Mouse (Mus musculus) embryo, embryonic 9.5 days (tissue): Measurements from ENCODE around the gene Gcm2.

Source experiments
- DNase-seq: peaks from one replicate; pipeline ENCODE4 v3.0.0-alpha.2; 2017; ENCODE audit errors: extremely low spot score

The Gcm2 gene

DNA sequence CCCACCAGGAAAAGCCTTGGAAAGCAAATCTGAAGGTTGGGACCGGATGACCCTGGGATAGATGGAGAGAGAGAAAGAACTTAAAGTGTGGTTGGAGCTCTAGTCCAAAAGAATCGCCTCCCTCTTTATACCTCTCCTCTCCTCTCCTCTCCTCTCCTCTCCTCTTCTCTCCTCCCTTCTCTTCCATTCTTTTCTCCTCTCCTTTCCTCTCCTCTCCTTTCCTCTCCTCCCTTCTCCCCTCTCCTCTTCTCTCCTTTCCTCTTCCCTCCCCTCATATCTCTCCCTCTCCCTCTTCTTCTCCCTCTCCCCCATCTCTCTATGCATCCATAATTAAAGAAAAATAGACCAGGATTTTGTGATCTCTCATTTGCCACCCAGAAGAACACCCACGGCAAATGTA is at the start of gene Gcm2:
Gene Gcm2 (minus strand): TSS at position 101 of the 400 bp plus-strand sequence.
- no peak for DNase-seq

DNA sequence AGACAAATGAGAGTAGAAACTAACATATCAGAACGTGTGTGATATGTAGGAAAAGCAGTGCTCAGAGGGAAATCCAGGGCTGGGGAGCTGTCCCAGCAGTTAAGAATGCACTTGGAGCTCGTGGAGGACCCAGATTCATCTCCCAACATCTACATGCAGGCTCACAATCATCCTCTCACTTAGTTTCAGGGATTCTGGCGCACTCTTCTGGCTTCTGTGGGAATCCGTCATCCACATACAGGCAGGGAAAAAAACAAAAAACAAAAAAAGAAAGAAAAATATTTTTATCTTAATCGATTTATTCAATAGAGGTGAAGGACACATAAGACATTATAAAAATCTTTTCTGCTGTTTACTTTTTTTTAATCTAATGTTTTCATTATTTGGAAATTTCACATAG is 47.6 kb upstream of the Gcm2 start:
- no peak for DNase-seq

DNA sequence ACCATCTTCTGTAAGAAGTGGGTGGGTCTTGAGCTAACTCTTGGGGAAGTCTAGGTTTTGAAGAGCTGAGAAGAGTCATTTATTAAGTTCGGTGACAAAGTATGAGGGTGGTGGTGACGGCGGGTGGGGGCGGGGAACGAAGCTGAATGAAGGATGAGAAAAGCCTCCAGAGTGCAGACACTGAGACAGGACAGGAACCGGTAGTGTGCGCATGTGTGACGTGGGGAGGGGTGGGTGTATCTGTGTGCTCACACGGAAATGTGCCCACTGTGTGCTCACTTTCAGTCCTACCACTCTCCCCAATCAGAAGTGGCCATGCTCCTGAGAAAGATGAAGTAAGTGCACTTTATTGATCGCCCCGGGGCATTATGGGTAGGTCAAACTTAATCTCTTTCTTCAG is 42.3 kb upstream of the Gcm2 start:
- no peak for DNase-seq

DNA sequence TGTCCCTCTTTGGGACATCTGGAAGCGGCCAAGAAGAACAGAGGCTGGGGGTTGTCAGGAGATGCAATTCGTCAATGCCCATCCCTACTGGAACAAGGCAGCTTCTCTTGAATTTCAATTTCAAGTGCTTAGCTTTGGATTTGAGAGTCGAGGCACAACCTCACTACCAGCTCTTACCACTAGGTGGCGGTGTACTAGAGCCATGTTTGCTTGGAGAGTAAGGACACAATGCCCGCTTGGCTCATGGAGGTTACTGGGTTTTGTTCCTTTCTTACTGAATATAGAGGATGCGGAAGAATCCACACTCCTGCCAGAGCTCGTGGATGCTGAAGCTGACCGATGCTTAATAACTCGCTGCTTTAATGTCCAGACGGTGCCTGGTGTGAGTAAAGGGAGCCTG is 35.4 kb upstream of the Gcm2 start:
- peak; percentile 42 for DNase-seq

DNA sequence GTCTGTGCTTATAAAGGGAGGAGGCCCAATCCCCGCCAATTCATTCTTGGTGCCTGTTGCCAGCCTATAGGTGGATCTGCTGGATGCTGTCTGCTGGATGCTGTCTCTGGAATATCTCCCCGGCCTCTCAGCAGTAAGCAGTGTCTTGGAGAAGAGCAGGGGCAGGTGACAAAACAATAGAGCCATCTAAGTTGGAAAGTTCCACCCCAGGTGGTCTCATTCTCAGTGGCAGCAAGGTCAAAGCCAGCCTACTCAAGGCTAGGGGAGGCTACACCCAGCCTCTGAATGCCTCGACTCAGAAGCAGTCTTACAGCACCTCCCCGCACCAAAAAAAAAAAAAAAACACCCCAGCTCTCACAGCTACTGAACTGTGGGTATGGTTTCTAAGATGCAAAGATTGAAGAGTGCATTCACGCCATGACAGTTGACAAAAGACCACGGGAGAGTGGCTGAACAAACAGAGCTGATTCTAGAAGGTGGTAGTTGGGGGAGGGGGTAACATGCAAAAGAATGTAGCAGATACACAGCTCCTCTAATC is 34.7 kb upstream of the Gcm2 start:
- DNase-seq = no peak

DNA sequence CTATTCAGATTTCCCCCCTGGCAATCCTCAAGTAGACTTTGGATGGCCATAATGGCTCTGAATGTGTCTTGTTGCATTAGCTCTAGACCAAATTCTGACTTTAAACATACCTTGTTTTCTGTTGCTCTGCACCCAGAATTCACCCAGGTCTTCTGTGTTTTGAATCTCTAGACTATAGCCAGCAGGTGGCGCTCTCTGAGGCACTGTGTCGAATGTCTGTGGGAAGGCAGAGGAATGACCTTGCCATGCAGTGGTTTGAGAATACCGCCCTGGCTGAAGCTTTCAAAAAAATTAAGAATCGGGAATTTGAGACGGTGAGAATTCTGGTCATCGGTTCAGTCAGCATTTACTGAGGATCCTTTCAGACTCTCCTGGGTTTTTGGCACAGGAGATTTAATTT is 24.1 kb upstream of the Gcm2 start:
- peak; percentile 69 for DNase-seq

DNA sequence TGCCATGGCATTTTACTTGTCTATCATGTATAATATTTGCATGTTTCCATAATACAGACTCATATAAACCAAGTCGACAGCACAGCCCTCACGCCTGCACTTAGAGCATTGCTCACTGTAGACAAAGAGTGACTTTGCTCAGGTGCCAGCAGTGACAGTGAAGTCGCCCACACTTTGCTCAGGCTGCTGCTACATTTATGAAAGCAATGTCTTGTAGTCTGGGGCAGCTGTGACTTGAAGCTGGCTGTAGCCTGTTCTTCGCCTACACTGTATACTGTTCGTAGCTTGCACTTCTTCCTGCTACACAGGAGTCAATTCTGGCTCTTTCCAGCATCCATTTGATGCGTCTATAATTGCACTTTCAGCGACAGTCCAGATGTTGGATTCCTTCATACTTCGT is 18.2 kb upstream of the Gcm2 start:
- no peak for DNase-seq

DNA sequence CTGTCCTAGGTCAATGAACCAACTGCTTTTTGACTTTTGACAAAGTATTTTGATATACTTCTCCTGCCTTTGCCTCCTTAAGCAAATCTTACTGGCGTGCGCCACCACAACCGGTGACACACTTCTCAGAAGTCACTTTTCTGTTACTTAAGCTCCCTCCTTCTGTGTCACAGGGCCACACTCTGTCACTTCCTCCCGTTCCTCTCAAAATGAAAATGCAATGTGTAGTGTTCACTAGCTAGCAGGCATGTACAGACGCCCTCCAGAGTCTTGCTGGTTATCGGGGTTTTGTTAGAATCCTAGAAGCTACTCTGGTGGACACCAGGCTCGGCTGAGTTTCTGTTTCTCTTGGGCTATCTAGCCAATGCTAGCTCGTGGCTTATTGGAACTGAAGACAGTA is 17.5 kb upstream of the Gcm2 start:
- DNase-seq = no peak

DNA sequence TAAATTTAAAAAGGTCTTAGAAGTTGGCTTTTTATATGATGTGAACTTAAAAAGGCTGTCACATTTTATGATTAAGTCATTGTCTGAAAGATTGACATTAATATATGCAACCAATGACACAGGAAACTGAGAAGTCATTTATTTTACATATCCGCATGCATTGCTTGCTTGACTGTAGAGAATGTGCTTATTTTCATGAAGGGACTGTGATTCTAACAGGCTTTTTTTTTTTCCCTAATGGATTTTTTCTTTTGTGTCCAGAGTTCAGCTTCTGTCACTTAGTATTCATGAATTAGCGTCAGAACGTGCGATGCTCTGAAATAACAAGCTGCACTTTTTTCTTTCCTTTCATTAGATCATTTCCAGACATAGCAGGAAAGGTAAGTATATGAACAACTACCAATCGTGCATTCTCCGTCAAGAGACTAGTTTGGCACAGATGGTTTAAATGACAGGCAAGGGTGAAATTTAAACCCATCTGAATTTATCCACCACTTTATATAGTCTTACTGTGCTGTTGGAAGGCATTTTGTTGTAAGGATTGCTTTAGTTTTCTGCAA is 12.9 kb upstream of the Gcm2 start:
- DNase-seq = no peak

DNA sequence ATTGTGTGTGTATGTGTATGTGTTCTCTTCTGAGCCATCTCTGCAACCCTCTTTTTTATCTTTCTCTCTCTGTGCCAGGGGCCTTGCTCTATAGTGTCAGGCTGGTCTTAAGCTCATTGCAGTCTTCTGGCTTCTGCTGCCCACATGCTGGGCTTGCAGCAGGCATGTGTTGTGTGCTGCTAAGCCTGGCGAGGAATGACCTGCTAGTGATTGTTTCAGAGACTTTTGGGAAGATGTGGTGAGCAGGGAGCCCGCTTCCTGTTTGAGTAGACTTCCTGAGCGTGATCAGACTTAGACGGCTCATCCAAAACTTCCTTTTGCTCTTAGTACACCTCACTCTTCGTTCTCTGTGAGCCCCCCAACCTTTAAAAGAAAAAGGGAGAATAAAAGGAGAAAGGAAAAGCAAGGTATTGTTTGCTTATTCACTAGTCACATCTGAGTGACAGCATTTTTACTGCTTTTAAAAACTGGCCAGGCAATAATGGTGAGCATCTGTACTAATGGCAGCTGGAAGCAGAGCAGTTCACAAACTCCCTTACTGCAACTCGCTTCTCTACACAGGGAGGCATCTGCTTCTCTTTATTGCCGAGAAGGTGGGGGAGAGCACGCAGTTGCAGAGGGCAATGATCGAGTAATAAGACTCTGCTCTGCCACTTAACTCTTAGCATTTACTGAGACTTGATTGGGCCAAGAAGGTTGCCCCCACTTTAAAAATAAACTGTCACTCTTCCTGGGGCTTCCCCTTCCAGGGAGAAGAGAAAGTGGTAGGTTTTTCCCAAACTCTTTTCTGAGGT is 8.5 kb upstream of the Gcm2 start:
- DNase-seq = no peak

DNA sequence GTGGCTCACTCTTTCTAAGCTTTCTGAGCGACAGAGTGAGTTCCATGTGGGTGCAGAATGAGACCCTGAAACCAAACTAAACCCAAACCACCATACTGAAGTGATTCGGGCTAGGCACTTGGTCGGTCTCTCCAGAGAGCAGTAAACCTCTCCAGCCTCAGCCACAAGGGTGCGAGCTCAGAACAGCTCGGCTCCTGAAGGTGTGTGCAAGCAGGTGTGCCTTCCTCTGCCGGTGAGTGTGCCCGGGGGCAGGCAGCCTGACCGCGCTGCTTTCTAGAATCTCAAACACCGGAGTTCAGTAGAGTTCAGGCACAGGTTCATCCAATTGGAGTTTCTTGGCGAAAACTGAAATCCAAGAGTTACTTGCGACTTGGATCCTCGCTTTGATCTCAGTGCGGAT is 3.1 kb upstream of the Gcm2 start, which contains the start of gene Sycp2l:
Gene Sycp2l (plus strand): TSS at position 368 of the 400 bp plus-strand sequence.
- DNase-seq = no peak

DNA sequence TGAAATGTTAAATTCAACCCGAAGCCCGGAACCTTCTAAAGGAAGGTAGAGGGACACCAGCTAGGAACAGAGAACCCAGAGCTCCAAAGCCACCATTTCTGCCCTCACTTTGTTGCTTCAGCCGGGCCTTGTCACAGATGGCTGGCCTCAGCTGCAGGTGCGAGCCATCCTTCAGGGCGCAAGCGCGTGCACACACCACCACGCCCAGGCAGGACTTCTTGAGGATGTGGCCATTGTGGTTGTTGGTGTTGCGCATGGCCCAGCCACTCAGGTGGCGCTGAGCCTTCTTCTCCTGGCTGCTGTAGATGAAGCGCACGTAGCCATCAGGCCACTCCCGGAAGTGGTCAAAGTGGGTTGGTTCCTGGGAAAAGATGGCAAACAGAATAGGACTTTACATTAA is 5.3 kb downstream of the Gcm2 start:
- DNase-seq = no peak

DNA sequence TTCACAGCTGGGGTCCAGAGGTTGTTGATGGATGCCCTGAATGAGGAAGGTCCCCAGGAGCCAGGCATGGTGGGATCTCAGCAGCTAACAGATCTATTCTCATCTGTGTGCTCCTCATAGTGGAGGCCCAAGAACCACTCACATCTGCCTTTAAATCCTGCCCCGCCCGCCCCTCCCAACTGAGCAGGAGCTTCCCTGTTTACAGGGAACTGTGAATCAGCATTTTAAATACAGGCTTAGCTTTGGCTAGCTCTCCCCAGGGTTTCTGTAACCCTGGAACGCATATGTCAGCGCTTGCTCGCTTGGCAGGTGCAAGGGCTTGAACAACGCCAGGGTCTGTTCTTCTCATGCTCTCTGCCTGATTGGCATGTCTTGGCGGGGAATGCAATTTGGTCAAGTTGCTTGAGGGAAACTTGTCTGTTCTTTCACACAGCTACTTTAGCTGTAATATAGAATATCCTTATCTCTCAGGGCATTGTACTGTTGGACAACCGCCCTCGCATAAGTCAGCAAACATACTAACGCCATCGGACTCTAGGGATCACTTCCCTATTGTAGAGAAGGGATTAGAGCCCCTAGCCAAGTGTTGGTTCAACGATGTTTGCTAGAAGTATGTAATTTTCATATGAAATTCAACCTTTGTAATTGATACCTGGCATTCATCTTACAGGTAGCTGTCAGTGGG is 6.9 kb downstream of the Gcm2 start:
- DNase-seq = no peak

DNA sequence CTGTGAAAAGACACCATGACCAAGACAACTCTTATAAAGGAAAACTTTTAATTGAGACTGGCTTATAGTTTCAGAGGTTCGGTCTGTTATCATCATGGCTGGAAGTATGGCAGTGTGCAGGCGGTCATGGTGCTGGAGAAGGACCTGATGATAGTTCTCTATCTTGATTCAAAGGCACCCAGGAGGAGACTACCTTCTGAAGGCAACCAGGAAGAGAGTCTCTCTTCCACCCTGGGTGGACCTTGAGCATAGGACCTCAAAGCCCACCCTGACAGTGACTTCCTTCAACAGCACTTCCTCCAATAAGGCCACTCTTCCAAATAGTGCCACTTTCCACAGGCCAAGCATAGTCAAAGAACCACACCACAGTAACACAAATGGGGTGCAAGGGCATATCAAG is 10.8 kb downstream of the Gcm2 start:
- no peak for DNase-seq

DNA sequence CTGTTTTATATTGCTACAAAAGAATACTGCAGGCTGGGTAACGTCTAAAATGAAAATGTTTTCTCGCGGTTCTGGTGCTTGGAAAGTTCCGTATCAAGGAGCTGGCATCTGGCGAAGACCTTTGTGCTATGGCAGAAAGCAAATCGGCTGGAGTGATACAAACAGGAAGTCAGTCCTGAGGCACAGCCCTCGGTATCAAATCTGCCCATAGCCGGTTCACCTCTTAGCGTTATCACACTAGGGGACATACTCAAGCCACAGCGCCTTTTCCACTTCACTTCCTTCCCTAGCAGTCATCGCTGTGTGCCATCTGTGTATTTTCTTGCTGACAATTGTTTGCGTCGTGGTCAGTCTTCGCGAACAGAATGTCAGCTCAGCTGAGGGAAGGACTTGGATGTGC is 12.5 kb downstream of the Gcm2 start:
- DNase-seq = no peak

DNA sequence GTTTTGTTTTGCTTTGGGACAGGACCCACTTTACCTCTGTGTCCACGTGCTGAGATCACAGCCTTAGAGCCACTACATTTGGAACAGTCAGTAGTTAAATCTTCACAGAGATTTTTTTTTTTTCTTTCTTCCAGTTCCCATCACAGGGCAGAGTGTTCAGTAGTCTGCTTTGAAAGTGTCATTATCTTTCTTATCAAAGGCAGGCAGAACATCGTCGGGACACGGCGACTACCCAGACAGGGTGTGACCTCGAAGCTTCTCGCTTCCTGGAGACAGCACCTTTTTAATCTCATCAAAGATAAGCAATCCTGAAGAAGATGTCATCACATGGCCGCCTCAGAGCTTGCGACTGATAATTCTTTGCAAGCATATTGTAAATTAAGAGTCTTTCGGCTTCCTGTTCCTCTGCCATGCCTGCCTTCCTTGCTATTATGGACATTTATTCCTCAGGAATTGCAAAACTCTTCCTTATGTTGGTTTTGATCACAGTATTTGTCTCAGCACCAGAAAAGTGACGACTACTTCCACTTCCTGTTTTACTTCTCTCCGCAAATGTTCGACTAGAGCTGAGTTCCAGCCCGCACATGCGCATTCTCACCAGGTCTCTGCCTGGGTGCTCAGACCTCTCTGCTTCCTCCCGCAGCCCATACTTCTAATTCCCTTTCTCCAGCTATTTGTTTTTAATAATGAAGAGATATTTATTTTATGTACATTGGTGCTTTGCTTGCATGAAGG is 13.3 kb downstream of the Gcm2 start:
- no peak for DNase-seq

DNA sequence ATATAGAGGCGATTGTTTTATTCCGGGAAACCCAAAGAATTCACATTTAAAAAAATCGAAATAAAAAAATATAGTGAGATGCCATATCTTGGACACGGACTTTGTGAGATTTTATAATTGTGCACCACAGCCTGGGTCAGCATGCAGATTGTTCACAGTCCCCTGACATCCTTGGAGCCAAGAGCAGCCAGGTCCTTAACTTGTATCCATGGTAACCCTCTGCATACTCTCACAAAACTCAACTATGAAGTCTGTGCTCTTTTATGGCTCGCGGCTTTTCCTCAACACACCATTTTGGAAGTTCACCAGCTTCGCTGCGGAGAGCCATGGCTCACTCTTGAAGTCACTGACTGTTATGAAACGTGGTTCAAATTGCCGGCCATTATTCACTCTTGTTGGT is 16.7 kb downstream of the Gcm2 start:
- DNase-seq = no peak

DNA sequence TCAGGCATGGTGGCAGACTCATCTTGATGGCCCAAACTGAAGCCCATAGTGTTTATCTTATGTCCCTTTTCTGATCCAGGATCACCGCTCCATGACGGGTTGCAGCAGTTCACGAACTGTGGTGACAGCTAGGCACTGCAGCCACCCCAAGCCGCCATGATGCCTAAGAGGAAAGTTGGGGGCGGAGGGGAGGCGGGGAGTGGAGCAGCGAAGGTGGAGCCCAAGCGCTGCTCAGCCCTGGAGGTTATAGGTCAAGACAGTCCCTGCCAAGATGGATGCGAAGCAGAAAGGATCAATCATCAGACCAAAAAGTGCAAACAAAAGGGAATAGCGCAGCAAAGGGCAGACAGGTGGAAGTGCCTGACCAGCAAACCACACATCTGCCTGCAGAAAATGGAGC is 19.6 kb downstream of the Gcm2 start:
- DNase-seq = peak; percentile 55

DNA sequence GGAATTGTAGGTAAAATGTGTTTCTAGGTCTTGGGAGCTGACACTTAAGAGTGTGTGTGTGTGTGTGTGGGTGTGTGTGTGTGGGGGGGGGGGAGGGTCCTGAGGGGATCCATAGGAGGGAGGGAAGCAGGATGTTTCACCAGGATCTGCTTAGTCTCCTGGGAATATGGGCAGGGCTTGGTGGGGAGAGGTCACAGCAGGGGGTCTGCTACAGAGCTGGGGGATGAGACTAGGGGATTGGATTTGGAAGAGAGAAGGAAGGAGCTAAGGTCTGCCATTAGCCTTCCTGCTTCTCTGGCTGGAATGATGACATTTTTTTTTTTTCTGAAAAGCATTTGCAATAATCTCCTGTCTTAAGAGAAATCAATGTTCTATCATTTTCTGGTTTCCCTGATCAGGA is 22.1 kb downstream of the Gcm2 start:
- no peak for DNase-seq

DNA sequence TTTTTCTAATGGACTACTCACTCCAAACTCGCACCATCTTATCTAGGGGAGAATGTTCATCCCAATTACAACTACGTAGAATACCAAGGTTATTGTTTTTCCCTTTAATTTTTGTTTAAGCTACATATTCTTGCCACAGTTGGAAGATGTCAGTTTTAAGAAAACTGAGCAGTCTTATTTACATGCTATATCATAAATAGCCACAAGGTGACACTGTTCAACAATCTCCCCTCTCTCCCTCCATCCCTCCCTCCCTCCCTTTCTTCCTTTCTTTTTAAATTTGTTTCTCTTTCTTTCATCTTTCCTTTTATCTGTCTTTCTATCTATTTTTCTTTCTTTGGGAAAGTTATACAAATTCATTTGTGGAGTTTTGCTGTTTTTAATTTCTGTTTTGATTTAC is 25.7 kb downstream of the Gcm2 start:
- no peak for DNase-seq

DNA sequence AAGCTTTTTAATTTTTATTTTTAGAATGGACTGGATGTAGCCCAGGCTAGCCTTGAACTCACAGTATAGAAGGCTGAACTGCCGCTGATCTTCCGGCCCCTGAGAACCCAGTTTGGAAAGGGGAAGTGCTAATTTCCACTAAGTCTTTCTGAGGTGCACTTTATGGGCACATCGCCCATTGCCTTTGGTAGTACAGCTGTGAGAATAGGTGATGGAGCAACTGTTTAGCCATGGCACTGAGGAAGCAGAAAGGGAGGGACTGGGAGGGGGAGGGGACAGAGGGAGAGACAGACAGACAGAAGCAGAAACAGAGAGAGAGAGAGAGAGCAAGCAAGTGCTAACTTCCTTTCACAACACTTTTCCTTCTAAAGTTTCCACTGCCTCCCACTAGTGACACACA is 26.3 kb downstream of the Gcm2 start:
- no peak for DNase-seq

DNA sequence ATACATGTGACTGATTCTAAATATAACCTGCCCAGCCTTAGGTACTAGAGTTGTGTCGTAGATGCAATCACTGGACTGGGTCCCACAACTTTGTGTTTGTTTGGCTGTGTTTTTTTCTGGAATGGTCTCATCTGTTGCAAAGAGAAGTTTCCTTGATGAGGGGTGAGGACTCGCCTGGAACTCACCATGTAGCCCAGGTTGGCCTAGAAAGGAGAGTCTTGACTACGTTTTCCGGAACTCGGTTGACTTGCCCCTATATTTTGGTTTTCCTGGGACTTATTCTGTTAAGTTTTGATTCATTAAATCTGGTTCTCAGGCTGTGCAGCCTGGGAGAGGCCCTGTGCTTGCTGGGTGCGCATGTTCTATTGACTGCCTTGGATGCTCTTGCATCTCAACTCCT is 30.1 kb downstream of the Gcm2 start:
- no peak for DNase-seq
